ENCODE assay signal across 21 mouse cellular contexts in genomic region chr19:5942581-5942980, GRCm38 (mm10). TPM values are rescaled to one million over a fixed set of nuclear protein-coding genes. Genes with fewer than 3 reads are reported as not detected.
"Had no signal": no experiment of that assay in that cellular context is flagged by ENCODE, and none has a peak within 500 bp of the region (broad histone marks: within the 10 kb centered on the region; RNA-seq: fewer than 3 reads in every experiment).

No protein-coding gene starts in this region.

- H3K27me3 ChIP-seq: limb, embryonic 15.5 days; liver, embryonic 12.5 days; midbrain, embryonic 13.5 days; neural tube, embryonic 15.5 days had no signal

- H3K9ac ChIP-seq: limb, embryonic 15.5 days; liver, embryonic 12.5 days; lung, embryonic 14.5 days; midbrain, embryonic 13.5 days; neural tube, embryonic 15.5 days had no signal

- H3K4me2 ChIP-seq: limb, embryonic 15.5 days; liver, embryonic 12.5 days; lung, embryonic 14.5 days; midbrain, embryonic 13.5 days; neural tube, embryonic 15.5 days had no signal

- ATAC-seq: liver, embryonic 12.5 days; midbrain, embryonic 13.5 days had no signal

- H3K9me3 ChIP-seq: limb, embryonic 15.5 days; liver, embryonic 12.5 days; midbrain, embryonic 13.5 days; neural tube, embryonic 15.5 days had no signal

- DNase-seq: kidney, postnatal 10 days; kidney, postnatal 4 days; lung, embryonic 14.5 days; lung, postnatal 14 days; right cerebral cortex, adult 18-20 months; right cerebral cortex, postnatal 25 days; thymus, postnatal 4 days had no signal

- H3K4me3 ChIP-seq: left cerebral cortex, adult 2 months; limb, embryonic 15.5 days; liver, embryonic 12.5 days; midbrain, embryonic 13.5 days; neural tube, embryonic 15.5 days had no signal

- H3K27ac ChIP-seq: left cerebral cortex, adult 2 months; limb, embryonic 15.5 days; liver, embryonic 12.5 days; midbrain, embryonic 13.5 days; neural tube, embryonic 15.5 days had no signal

RNA-seq across cellular contexts. Expression of gene Cdc42ep2, which starts 18.0 kb away (rescaled TPM):
- total RNA-seq: megakaryocyte-erythroid progenitor cell, adult 5-6 weeks had no signal

RNA-seq across cellular contexts. Expression of gene Slc22a20, which starts 43.4 kb away (rescaled TPM):
- total RNA-seq: layer of hippocampus, adult 8-10 months; layer of hippocampus, postnatal 25 days; left cerebral cortex, adult 2 months; left cerebral cortex, postnatal 25 days; megakaryocyte-erythroid progenitor cell, adult 5-6 weeks; midbrain, postnatal 0 days had no signal
- polyA plus RNA-seq: kidney, embryonic 14.5 days; limb, embryonic 11.5 days; limb, embryonic 15.5 days; liver, embryonic 12.5 days; lung, embryonic 14.5 days; midbrain, embryonic 13.5 days; midbrain, postnatal 0 days; neural tube, embryonic 11.5 days; neural tube, embryonic 15.5 days; stomach, embryonic 16.5 days had no signal
